In the genomic region with DNA sequence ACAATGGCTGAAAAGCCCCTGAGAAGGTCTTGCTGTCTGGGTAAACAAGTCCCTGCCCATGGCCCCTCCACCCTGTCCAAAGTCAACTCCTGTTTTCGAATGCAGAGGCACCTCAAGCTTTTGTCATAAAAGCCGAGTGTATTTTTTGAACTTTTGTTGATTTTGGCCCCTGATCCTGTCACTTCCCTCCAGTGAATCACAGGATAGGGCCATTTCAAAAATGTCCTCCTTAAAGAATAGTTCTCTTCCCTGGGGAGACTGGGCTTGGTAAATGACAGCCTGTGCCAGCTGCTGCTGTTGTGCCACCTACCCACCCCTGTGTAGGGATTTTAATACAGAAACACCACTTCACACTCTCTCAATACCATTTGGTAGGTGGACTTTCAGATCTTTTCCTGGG, we compare ENCODE assay signal across 21 mouse cellular contexts.
"Had no signal": no experiment of that assay in that cellular context is flagged by ENCODE, and none has a peak within 500 bp of the region (broad histone marks: within the 10 kb centered on the region; RNA-seq: fewer than 3 reads in every experiment).

No protein-coding gene starts in this region.

- DNase-seq: gastrocnemius, postnatal 10 days; gastrocnemius, postnatal 36 days; heart, postnatal 10 days; kidney, adult 11 months; kidney, adult 2 months; kidney, adult 9 months; kidney, postnatal 14 days; kidney, postnatal 36 days; layer of hippocampus, postnatal 36 days; left cerebral cortex, postnatal 4 days had no signal

- ATAC-seq: hindbrain, postnatal 0 days; intestine, embryonic 16.5 days; liver, embryonic 12.5 days had no signal

- H3K4me3 ChIP-seq: heart, embryonic 12.5 days; hindbrain, embryonic 13.5 days; hindbrain, embryonic 15.5 days; kidney, embryonic 15.5 days; limb, embryonic 13.5 days; limb, embryonic 15.5 days; liver, embryonic 12.5 days had no signal

- H3K27ac ChIP-seq: hindbrain, embryonic 13.5 days; hindbrain, embryonic 15.5 days; hindbrain, postnatal 0 days; kidney, embryonic 15.5 days; kidney, postnatal 0 days; limb, embryonic 13.5 days; limb, embryonic 15.5 days; liver, embryonic 12.5 days; liver, embryonic 14.5 days had no signal
